Mouse (Mus musculus): ENCODE data around the gene Xkr8.

DNA sequence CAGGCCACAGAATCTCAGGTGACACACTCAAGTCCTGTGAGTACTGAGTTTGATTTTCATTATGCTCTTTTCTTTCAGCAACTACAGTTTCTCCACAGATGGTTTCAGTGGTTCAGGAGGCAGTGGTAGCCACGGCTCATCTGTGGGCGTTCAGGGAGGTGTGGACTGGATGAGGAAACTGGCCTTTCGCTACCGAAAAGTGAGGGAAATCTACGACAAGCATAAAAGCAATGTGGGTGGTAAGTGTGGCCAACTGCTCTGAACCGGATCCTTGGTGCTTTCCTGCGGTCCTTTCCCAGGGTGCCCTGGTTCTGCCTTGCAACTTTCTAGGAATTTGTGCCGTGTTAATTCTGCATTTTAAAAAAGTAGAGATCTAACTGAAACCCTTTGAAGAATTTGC lies 25.5 kb downstream of the Xkr8 start:
- TF ChIP-seq CTCF (IDR thresholded peaks at IDR 0.05; ENCODE audit: control insufficient read depth, insufficient read depth, insufficient read length) (no peak), USF1 (IDR thresholded peaks at IDR 0.05; ENCODE audit: low read depth) (no peak), MAX (IDR thresholded peaks at IDR 0.05) (no peak), FOSL1 (IDR thresholded peaks at IDR 0.05; ENCODE audit: insufficient read depth, low read length, poor library complexity, severe bottlenecking) (no peak), MYOG (IDR thresholded peaks at IDR 0.05; ENCODE audit: control insufficient read depth, extremely low read depth, insufficient read length) (no peak), CEBPB (IDR thresholded peaks at IDR 0.05; ENCODE audit: low read depth) (no peak), MYOD1 (IDR thresholded peaks at IDR 0.05; ENCODE audit: control insufficient read depth, insufficient read length, low read depth) (no peak)
